Mouse (Mus musculus) liver, embryonic 14.5 days (tissue): ENCODE data around the gene Jun.

Experiments
- CTCF ChIP-seq: IDR thresholded peaks from 2 replicates; pipeline ENCODE4 v1.5.1; 2016; ENCODE audit warnings: antibody characterized with exemption, low read depth, control low read depth
- EP300 ChIP-seq: IDR thresholded peaks from 2 replicates; pipeline ENCODE4 v1.6.1; 2016; ENCODE audit warnings: antibody characterized with exemption, low read depth

DNA sequence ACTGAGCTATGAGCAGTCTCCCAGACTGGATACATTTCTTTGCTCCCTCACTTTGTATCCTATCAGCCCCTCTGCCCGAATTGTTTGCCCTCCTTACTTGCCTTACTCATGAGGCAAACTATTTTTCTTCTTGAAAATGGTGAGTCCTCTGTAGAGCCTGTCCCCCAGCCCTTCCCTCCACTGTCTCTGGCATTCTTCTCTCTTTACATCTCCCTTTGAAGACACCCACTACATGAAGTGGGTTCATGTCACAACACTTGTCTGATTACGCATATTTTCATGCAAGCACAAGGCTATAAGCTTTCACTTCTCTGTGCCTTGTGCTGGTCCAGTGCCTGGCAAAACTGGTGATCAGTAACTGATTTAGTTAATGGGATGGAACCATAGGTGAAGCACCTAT, 31.8 kb downstream of the Jun start:
- TF ChIP-seq EP300 (no peak), CTCF (no peak)
